Mouse (Mus musculus): Measurements from ENCODE around the gene Nrxn2. TPM values are rescaled to one million over a fixed set of nuclear protein-coding genes. Genes with fewer than 3 reads are reported as not detected.
A peak's percentile ranks its signal among the peaks of the same experiment; 100 is the strongest.

Gene Nrxn2
- polyA plus RNA-seq, 1 experiment from 2014 or later, result 1.4 TPM

GRCm38 (mm10) chr19:6547801-6548200 lies 129.3 kb downstream of the Nrxn2 start:
- no peaks in the 10 kb centered on the region for H3K4me1 ChIP-seq (replicated peaks; ENCODE audit: control insufficient read depth, insufficient read depth, low read length)
- H3K36me3 ChIP-seq (ENCODE audit: control insufficient read depth, insufficient read depth), result no peaks in the 10 kb centered on the region
- no peak overlapping the region for H3K4me2 ChIP-seq (replicated peaks; ENCODE audit: low read depth)
- no peak for ATAC-seq
- WGBS, result 75% methylated on average over 5 of the region's 5 CpGs
- no peaks in the 10 kb centered on the region for H3K9me3 ChIP-seq (ENCODE audit: control insufficient read depth)
- H3K27me3 ChIP-seq (replicated peaks; ENCODE audit: control insufficient read depth, insufficient read depth, low read length), result no peaks in the 10 kb centered on the region
- H3K4me3 ChIP-seq (ENCODE audit: low read depth, low read length), result no peak overlapping the region
- no peak for TF ChIP-seq CTCF (IDR thresholded peaks at IDR 0.05; ENCODE audit: low read depth)
- H3K9ac ChIP-seq (ENCODE audit: low read depth, low read length), result no peak overlapping the region
- no peak overlapping the region for H3K27ac ChIP-seq (ENCODE audit: low read depth, low read length)

- ATAC-seq, result no peak
- H3K9me3 ChIP-seq (ENCODE audit: control insufficient read depth), result no peaks in the 10 kb centered on the region
- no peak overlapping the region for H3K9ac ChIP-seq (ENCODE audit: low read depth, low read length)
- no peaks in the 10 kb centered on the region for H3K27me3 ChIP-seq (replicated peaks; ENCODE audit: control insufficient read depth, insufficient read depth, low read length)
- H3K27ac ChIP-seq (ENCODE audit: low read depth, low read length), result no peak overlapping the region; the same call in 1 of the 2 replicates
- H3K4me3 ChIP-seq (ENCODE audit: low read depth, low read length), result no peak overlapping the region
- H3K36me3 ChIP-seq (ENCODE audit: control insufficient read depth, insufficient read depth), result no peaks in the 10 kb centered on the region
- no peak overlapping the region for H3K4me2 ChIP-seq (replicated peaks; ENCODE audit: low read depth)
- no peaks in the 10 kb centered on the region for H3K4me1 ChIP-seq (replicated peaks; ENCODE audit: control insufficient read depth, insufficient read depth, low read length)
- TF ChIP-seq CTCF (IDR thresholded peaks at IDR 0.05; ENCODE audit: low read depth), result no peak
- 52% methylated on average over 16 of the region's 16 CpGs for WGBS
Observed at GRCm38 (mm10) chr19:6548431-6549410, 130.2 kb downstream of the Nrxn2 start.

GRCm38 (mm10) chr19:6549566-6549965 lies 131.0 kb downstream of the Nrxn2 start:
- no peak for ATAC-seq
- H3K27ac ChIP-seq (ENCODE audit: low read depth, low read length), result no peak overlapping the region
- no peaks in the 10 kb centered on the region for H3K4me1 ChIP-seq (replicated peaks; ENCODE audit: control insufficient read depth, insufficient read depth, low read length)
- H3K4me2 ChIP-seq (replicated peaks; ENCODE audit: low read depth), result no peak overlapping the region
- no peaks in the 10 kb centered on the region for H3K27me3 ChIP-seq (replicated peaks; ENCODE audit: control insufficient read depth, insufficient read depth, low read length)
- no peak for TF ChIP-seq CTCF (IDR thresholded peaks at IDR 0.05; ENCODE audit: low read depth)
- WGBS, result 82% methylated on average over 11 of the region's 11 CpGs
- no peak overlapping the region for H3K9ac ChIP-seq (ENCODE audit: low read depth, low read length)
- H3K9me3 ChIP-seq (ENCODE audit: control insufficient read depth), result no peaks in the 10 kb centered on the region
- H3K4me3 ChIP-seq (ENCODE audit: low read depth, low read length), result no peak overlapping the region
- no peaks in the 10 kb centered on the region for H3K36me3 ChIP-seq (ENCODE audit: control insufficient read depth, insufficient read depth)

- Histone ChIP-seq H3K27ac (ENCODE audit: low read depth, low read length) (no peak overlapping the region), H3K27me3 (replicated peaks; ENCODE audit: control insufficient read depth, insufficient read depth, low read length) (no peaks in the 10 kb centered on the region), H3K4me1 (replicated peaks; ENCODE audit: control insufficient read depth, insufficient read depth, low read length) (no peaks in the 10 kb centered on the region), H3K4me3 (ENCODE audit: low read depth, low read length) (no peak overlapping the region), H3K4me2 (replicated peaks; ENCODE audit: low read depth) (no peak overlapping the region), H3K9ac (ENCODE audit: low read depth, low read length) (no peak overlapping the region), H3K9me3 (ENCODE audit: control insufficient read depth) (no peaks in the 10 kb centered on the region), H3K36me3 (ENCODE audit: control insufficient read depth, insufficient read depth) (no peaks in the 10 kb centered on the region)
- no peak for TF ChIP-seq CTCF (IDR thresholded peaks at IDR 0.05; ENCODE audit: low read depth)
- ATAC-seq, result no peak
- 67% methylated on average over 4 of the region's 4 CpGs for WGBS
Observed at GRCm38 (mm10) chr19:6551215-6551614, 132.7 kb downstream of the Nrxn2 start.

- H3K27me3 ChIP-seq (replicated peaks; ENCODE audit: control insufficient read depth, insufficient read depth, low read length), result no peaks in the 10 kb centered on the region
- no peaks in the 10 kb centered on the region for H3K4me1 ChIP-seq (replicated peaks; ENCODE audit: control insufficient read depth, insufficient read depth, low read length)
- 64% methylated on average over 4 of the region's 4 CpGs for WGBS
- H3K4me2 ChIP-seq (replicated peaks; ENCODE audit: low read depth), result no peak overlapping the region
- no peaks in the 10 kb centered on the region for H3K9me3 ChIP-seq (ENCODE audit: control insufficient read depth)
- TF ChIP-seq CTCF (IDR thresholded peaks at IDR 0.05; ENCODE audit: low read depth), result peak; percentile 79
- no peak overlapping the region for H3K9ac ChIP-seq (ENCODE audit: low read depth, low read length)
- no peak overlapping the region for H3K4me3 ChIP-seq (ENCODE audit: low read depth, low read length)
- no peak overlapping the region for H3K27ac ChIP-seq (ENCODE audit: low read depth, low read length)
- no peaks in the 10 kb centered on the region for H3K36me3 ChIP-seq (ENCODE audit: control insufficient read depth, insufficient read depth)
- ATAC-seq, result peak; percentile 56
Observed at GRCm38 (mm10) chr19:6552302-6553028, 133.9 kb downstream of the Nrxn2 start.

- H3K4me1 ChIP-seq (replicated peaks; ENCODE audit: control insufficient read depth, insufficient read depth, low read length), result no peaks in the 10 kb centered on the region
- H3K36me3 ChIP-seq (ENCODE audit: control insufficient read depth, insufficient read depth), result no peaks in the 10 kb centered on the region
- H3K9ac ChIP-seq (ENCODE audit: low read depth, low read length), result no peak overlapping the region
- no peak overlapping the region for H3K27ac ChIP-seq (ENCODE audit: low read depth, low read length)
- no peak overlapping the region for H3K4me2 ChIP-seq (replicated peaks; ENCODE audit: low read depth)
- WGBS, result 66% methylated on average over 5 of the region's 5 CpGs
- ATAC-seq, result no peak
- no peak for TF ChIP-seq CTCF (IDR thresholded peaks at IDR 0.05; ENCODE audit: low read depth)
- H3K4me3 ChIP-seq (ENCODE audit: low read depth, low read length), result no peak overlapping the region
- no peaks in the 10 kb centered on the region for H3K27me3 ChIP-seq (replicated peaks; ENCODE audit: control insufficient read depth, insufficient read depth, low read length)
- no peaks in the 10 kb centered on the region for H3K9me3 ChIP-seq (ENCODE audit: control insufficient read depth)
Observed at GRCm38 (mm10) chr19:6553174-6553573, 134.6 kb downstream of the Nrxn2 start.

Measured in intestine, postnatal 0 days (tissue).